Mouse (Mus musculus): ENCODE data around the gene Stx12. TPM values are rescaled to one million over a fixed set of nuclear protein-coding genes. Genes with fewer than 3 reads are reported as not detected.

Stx12 gene
- polyA plus RNA-seq, 1 experiment, result 89.0 TPM

GRCm38 (mm10) chr4:132816855-132817254, 67.5 kb downstream of the Stx12 start:
- no peaks in the 10 kb centered on the region for H3K4me1 ChIP-seq (ENCODE audit: control insufficient read depth, insufficient read depth, low read length)
- no peak overlapping the region for H3K4me3 ChIP-seq (replicated peaks; ENCODE audit: insufficient read depth, low read depth, low read length)
- no peak for DNase-seq
- WGBS, result 60% methylated on average over 2 of the region's 2 CpGs
- H3K27me3 ChIP-seq (ENCODE audit: control insufficient read depth, insufficient read depth, low read length), result no peaks in the 10 kb centered on the region
- no peak overlapping the region for H3K27ac ChIP-seq (ENCODE audit: insufficient read depth, low read length)
- TF ChIP-seq POLR2A (IDR thresholded peaks at IDR 0.05; ENCODE audit: borderline replicate concordance, insufficient read depth, low read length) (no peak), CTCF (IDR thresholded peaks at IDR 0.05; ENCODE audit: borderline replicate concordance, insufficient read depth, low read depth, low read length) (no peak)

DNA sequence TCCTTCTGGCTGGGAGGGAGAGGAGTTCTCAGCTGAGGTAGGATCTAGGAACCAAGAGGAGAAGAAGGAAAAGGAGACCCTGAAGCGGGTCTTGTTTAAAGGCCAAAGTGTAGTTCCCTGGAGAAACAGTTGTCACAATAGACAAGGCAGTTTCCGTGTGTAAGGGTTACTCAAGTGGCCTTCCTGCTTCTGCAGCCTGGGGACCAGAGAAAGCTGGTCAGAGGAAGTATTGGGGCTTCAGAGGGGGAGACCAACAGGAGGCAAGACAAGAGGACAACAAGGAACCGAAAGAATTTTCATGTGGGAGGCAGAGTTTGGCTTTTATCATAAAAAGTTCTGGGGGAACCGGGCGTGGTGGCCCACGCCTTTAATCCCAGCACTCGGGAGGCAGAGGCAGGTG, 67.9 kb downstream of the Stx12 start:
- Histone ChIP-seq H3K27ac (ENCODE audit: insufficient read depth, low read length) (no peak overlapping the region), H3K27me3 (ENCODE audit: control insufficient read depth, insufficient read depth, low read length) (no peaks in the 10 kb centered on the region), H3K4me3 (replicated peaks; ENCODE audit: insufficient read depth, low read depth, low read length) (no peak overlapping the region), H3K4me1 (ENCODE audit: control insufficient read depth, insufficient read depth, low read length) (no peaks in the 10 kb centered on the region)
- 84% methylated on average over 7 of the region's 7 CpGs for WGBS
- no peak for DNase-seq
- TF ChIP-seq POLR2A (IDR thresholded peaks at IDR 0.05; ENCODE audit: borderline replicate concordance, insufficient read depth, low read length) (no peak), CTCF (IDR thresholded peaks at IDR 0.05; ENCODE audit: borderline replicate concordance, insufficient read depth, low read depth, low read length) (no peak)

- Histone ChIP-seq H3K27ac (ENCODE audit: insufficient read depth, low read length) (no peak overlapping the region), H3K4me1 (ENCODE audit: control insufficient read depth, insufficient read depth, low read length) (no peaks in the 10 kb centered on the region), H3K27me3 (ENCODE audit: control insufficient read depth, insufficient read depth, low read length) (no peaks in the 10 kb centered on the region)
Measured at GRCm38 (mm10) chr4:132809621-132810020, 74.7 kb downstream of the Stx12 start.

DNA sequence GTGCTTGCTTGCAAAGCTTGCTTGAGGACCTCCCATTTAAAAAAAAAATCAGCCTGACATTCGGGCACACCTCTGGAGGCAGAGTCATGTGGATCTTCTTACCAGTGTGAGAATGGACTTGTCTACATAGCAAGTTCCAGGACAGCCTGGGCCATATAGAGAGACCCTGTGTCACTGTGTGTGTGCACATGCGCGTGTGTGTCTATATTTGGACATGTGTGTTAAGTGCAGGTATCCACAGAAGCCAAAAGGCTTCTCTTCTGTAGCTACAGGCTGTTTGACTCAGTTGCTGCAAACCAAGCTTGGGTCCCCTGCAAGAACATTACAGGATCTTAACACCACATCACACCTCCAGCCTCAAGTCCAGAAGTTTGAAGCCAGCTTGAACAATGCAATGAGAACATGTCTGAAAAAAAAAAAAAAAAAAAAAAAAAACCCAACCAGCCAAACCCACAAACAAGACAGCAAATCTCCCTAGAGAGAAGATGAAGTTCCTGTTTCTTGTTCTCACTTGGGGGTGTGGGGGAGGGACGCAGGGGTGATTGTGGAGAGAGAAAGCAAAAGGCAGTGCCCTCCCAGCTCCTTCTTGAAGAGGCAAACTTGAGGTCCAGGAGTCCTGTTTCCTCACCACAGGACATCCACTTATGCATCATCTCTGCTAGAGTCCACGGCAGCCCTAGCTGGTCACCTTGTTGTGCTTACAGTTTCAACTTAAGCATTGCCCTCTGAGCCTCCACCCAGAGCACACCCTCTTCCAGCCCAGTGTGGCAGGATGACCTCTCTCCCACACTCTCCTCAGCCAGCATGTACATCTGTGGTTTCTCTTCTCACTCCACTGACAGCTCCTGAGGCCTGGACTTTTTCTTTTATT, 76.3 kb downstream of the Stx12 start:
- WGBS, result 69% methylated on average over 5 of the region's 5 CpGs
- DNase-seq, result no peak
- no peaks in the 10 kb centered on the region for H3K27me3 ChIP-seq (ENCODE audit: control insufficient read depth, insufficient read depth, low read length)
- H3K4me1 ChIP-seq (ENCODE audit: control insufficient read depth, insufficient read depth, low read length), result no peaks in the 10 kb centered on the region
- TF ChIP-seq POLR2A (IDR thresholded peaks at IDR 0.05; ENCODE audit: borderline replicate concordance, insufficient read depth, low read length) (no peak), CTCF (IDR thresholded peaks at IDR 0.05; ENCODE audit: borderline replicate concordance, insufficient read depth, low read depth, low read length) (no peak)
- no peak overlapping the region for H3K4me3 ChIP-seq (replicated peaks; ENCODE audit: insufficient read depth, low read depth, low read length)
- H3K27ac ChIP-seq (ENCODE audit: insufficient read depth, low read length), result no peak overlapping the region

More at GRCm38 (mm10) chr4:132809621-132810020, 74.7 kb downstream of the Stx12 start:
- TF ChIP-seq CTCF (IDR thresholded peaks at IDR 0.05; ENCODE audit: borderline replicate concordance, insufficient read depth, low read depth, low read length) (no peak), POLR2A (IDR thresholded peaks at IDR 0.05; ENCODE audit: borderline replicate concordance, insufficient read depth, low read length) (no peak)
- no peak overlapping the region for H3K4me3 ChIP-seq (replicated peaks; ENCODE audit: insufficient read depth, low read depth, low read length)
- WGBS, result 74% methylated on average over 5 of the region's 5 CpGs
- DNase-seq, result no peak

GRCm38 (mm10) chr4:132806620-132807191, 77.6 kb downstream of the Stx12 start:
- TF ChIP-seq CTCF (IDR thresholded peaks at IDR 0.05; ENCODE audit: borderline replicate concordance, insufficient read depth, low read depth, low read length) (no peak), POLR2A (IDR thresholded peaks at IDR 0.05; ENCODE audit: borderline replicate concordance, insufficient read depth, low read length) (no peak)
- Histone ChIP-seq H3K27me3 (ENCODE audit: control insufficient read depth, insufficient read depth, low read length) (no peaks in the 10 kb centered on the region; the same call in 1 of the 2 replicates), H3K4me1 (ENCODE audit: control insufficient read depth, insufficient read depth, low read length) (no peaks in the 10 kb centered on the region), H3K27ac (ENCODE audit: insufficient read depth, low read length) (no peak overlapping the region), H3K4me3 (replicated peaks; ENCODE audit: insufficient read depth, low read depth, low read length) (no peak overlapping the region)
- no peak for DNase-seq
- WGBS, result 90% methylated on average over 7 of the region's 7 CpGs

GRCm38 (mm10) chr4:132805599-132806197, 78.6 kb downstream of the Stx12 start:
- H3K4me1 ChIP-seq (ENCODE audit: control insufficient read depth, insufficient read depth, low read length), result no peaks in the 10 kb centered on the region
- H3K4me3 ChIP-seq (replicated peaks; ENCODE audit: insufficient read depth, low read depth, low read length), result no peak overlapping the region
- no peaks in the 10 kb centered on the region; the same call in 1 of the 2 replicates for H3K27me3 ChIP-seq (ENCODE audit: control insufficient read depth, insufficient read depth, low read length)
- no peak for DNase-seq
- H3K27ac ChIP-seq (ENCODE audit: insufficient read depth, low read length), result no peak overlapping the region
- TF ChIP-seq CTCF (IDR thresholded peaks at IDR 0.05; ENCODE audit: borderline replicate concordance, insufficient read depth, low read depth, low read length), result no peak
- no peak for TF ChIP-seq POLR2A (IDR thresholded peaks at IDR 0.05; ENCODE audit: borderline replicate concordance, insufficient read depth, low read length)
- WGBS, result 83% methylated on average over 12 of the region's 12 CpGs

DNA sequence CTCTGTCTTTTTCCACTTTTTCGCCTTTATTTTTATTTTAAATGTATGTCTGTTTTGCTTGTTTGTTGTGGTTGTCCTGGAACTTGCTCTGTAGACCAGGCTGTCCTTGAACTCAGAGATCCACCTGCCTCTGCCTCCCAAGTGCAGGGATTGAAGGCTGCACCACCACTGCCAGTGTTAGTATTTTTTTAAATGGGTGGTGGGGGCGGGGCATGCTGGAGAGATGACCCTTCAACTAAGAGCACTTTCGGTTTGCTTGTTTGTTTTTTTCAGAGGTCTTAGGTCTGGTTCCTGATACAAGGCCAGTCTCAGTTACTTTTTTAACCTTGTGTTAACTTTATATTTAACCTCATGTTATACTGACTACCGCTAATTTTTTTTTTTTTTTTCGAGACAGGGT, 79.2 kb downstream of the Stx12 start:
- Histone ChIP-seq H3K4me3 (replicated peaks; ENCODE audit: insufficient read depth, low read depth, low read length) (no peak overlapping the region), H3K27ac (ENCODE audit: insufficient read depth, low read length) (no peak overlapping the region), H3K27me3 (ENCODE audit: control insufficient read depth, insufficient read depth, low read length) (no peaks in the 10 kb centered on the region; the same call in 1 of the 2 replicates), H3K4me1 (ENCODE audit: control insufficient read depth, insufficient read depth, low read length) (no peaks in the 10 kb centered on the region)
- DNase-seq, result no peak
- 76% methylated on average over 5 of the region's 5 CpGs for WGBS
- no peak for TF ChIP-seq CTCF (IDR thresholded peaks at IDR 0.05; ENCODE audit: borderline replicate concordance, insufficient read depth, low read depth, low read length)
- no peak for TF ChIP-seq POLR2A (IDR thresholded peaks at IDR 0.05; ENCODE audit: borderline replicate concordance, insufficient read depth, low read length)

All from cerebellum, adult 2 months (tissue).